Mouse (Mus musculus) forebrain, embryonic 16.5 days (tissue): ENCODE measurements at regions not wholly inside any gene's neighbourhood (a gene's known extent, or its start where the extent isn't known, plus 50 kb on each side); places are given as distances from the start of the nearest gene placed in this dataset. TPM values are rescaled to one million over a fixed set of nuclear protein-coding genes. Genes with fewer than 3 reads are reported as not detected.

Experiments
- ATAC-seq: fragments of 200-750 bp; cut with Nextera tagmentation; 2 replicates; pipeline ENCODE4 v1.8.0; 2017; ENCODE audit warnings: mild to moderate bottlenecking, moderate library complexity
- H3K27ac ChIP-seq: fragments of 300-500 bp; sonication (generic); 2 replicates; pipeline ENCODE4 v1.5.1; 2014; ENCODE audit warnings: low read length, control low read depth
- H3K27me3 ChIP-seq: fragments of 300-500 bp; sonication (generic); replicated peaks from 2 replicates; pipeline ENCODE4 v1.6.1; 2014; ENCODE audit warnings: low read length; ENCODE audit not compliant: control insufficient read depth, insufficient read depth
- H3K36me3 ChIP-seq: fragments of 300-500 bp; sonication (generic); 2 replicates; pipeline ENCODE4 v1.6.1; 2014; ENCODE audit not compliant: control insufficient read depth, insufficient read depth
- H3K4me1 ChIP-seq: fragments of 300-500 bp; sonication (generic); replicated peaks from 2 replicates; pipeline ENCODE4 v1.6.1; 2014; ENCODE audit warnings: low read length; ENCODE audit not compliant: control insufficient read depth, insufficient read depth
- H3K4me2 ChIP-seq: fragments of 300-500 bp; sonication (generic); 2 replicates; pipeline ENCODE4 v1.6.1; 2014; ENCODE audit warnings: mild to moderate bottlenecking, low read length, control low read depth
- H3K4me3 ChIP-seq: fragments of 300-500 bp; sonication (generic); replicated peaks from 2 replicates; pipeline ENCODE4 v1.5.1; 2014; ENCODE audit warnings: mild to moderate bottlenecking, low read length, control low read depth
- H3K9ac ChIP-seq: fragments of 300-500 bp; sonication (generic); replicated peaks from 2 replicates; pipeline ENCODE4 v1.6.1; 2014; ENCODE audit warnings: low read depth, low read length, control low read depth
- H3K9me3 ChIP-seq: fragments of 300-500 bp; sonication (generic); 2 replicates; pipeline ENCODE4 v1.6.1; 2016; ENCODE audit warnings: low read length; ENCODE audit not compliant: control insufficient read depth
- WGBS: fragments of 180-500 bp; shearing (Covaris S2); extraction: QIAGEN DNeasy Blood & Tissue Kit; methylation state at CpG from one replicate; pipeline ENCODE4 v1.1.7; 2014; 5-methylcytosine and 5-hydroxymethylcytosine counted together
- microRNA-seq: library from miRNA; unstranded; fragments of <30 nt; microRNA quantifications from one replicate; pipeline ENCODE4, GENCODE M21; 2017

- Histone ChIP-seq H3K27me3 (no peaks in the 10 kb centered on the region), H3K4me3 (no peak overlapping the region), H3K36me3 (no peaks in the 10 kb centered on the region), H3K4me1 (no peaks in the 10 kb centered on the region), H3K9me3 (no peaks in the 10 kb centered on the region), H3K27ac (no peak overlapping the region), H3K9ac (no peak overlapping the region), H3K4me2 (no peak overlapping the region)
- 72% methylated on average over 2 of the region's 2 CpGs for WGBS
- ATAC-seq, result no peak
Observed at GRCm38 (mm10) chr11:16696787-16697186, 55.2 kb upstream of the Egfr start.

- no peaks in the 10 kb centered on the region for H3K27me3 ChIP-seq
- no peak for ATAC-seq
- H3K27ac ChIP-seq, result no peak overlapping the region
- H3K4me3 ChIP-seq, result no peak overlapping the region
- H3K4me2 ChIP-seq, result no peak overlapping the region
- no peaks in the 10 kb centered on the region for H3K36me3 ChIP-seq
- 94% methylated on average over 4 of the region's 4 CpGs for WGBS
- no peak overlapping the region for H3K9ac ChIP-seq
- H3K4me1 ChIP-seq, result no peaks in the 10 kb centered on the region
- no peaks in the 10 kb centered on the region for H3K9me3 ChIP-seq
Observed at GRCm38 (mm10) chr11:16701826-16702225, 50.2 kb upstream of the Egfr start.

Small RNA genes in the stretch of these regions (microRNA-seq; reads per million reads assigned to microRNA genes)
- gene Gm24714, result not detected
